Mouse (Mus musculus): Measurements from ENCODE around the gene Rdh16.
"Not testable (repeated sequence)": the region's sequence is repeated elsewhere in the genome, so short reads cannot be mapped to it uniquely, and the experiment has no call there.

Gene Rdh16

DNA sequence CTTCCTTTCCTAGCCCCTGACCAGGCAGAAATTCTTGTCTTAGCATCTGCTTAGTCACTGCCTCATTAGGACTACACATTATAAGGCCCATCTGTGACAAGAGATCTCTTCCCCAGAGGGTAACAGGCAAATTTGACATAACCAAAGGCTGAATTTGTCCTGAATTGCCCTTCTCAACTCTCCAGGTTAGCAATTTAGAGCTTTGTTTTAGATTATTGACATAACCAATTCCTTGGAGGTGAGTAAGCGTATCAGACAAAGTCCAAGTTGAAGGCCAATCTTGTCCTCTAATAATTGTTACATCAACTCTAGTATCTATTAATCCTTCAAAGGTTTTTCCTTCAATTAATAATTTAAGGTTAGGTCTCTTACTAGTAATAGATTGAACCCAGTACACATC is 33.2 kb downstream of the Rdh16 start:
- DNase-seq (ENCODE audit: low spot score) = not testable (repeated sequence)

GRCm38 (mm10) chr10:127835292-127835691 is 34.3 kb downstream of the Rdh16 start:
- no peak for DNase-seq (ENCODE audit: low spot score)

DNA sequence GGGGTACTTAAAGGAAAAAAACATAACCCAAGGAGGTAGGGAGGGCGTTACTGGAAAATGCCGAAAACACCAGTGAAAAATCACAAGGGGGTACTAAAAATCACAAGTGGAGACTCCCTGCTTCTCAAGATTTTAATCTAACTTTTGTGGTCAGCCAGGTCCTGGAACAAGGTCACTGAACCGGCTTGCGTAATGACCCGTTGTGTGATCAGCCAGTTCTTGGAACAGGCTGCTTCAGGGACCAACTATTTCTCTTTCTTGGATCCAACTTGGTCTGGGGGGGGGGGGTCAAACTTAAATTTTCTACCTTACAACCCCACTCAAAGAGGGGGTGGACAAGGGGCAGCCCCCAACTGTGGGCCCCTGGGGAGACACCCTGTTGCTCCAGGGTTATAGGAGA is 36.8 kb downstream of the Rdh16 start:
- DNase-seq (ENCODE audit: low spot score) = not testable (repeated sequence)

DNA sequence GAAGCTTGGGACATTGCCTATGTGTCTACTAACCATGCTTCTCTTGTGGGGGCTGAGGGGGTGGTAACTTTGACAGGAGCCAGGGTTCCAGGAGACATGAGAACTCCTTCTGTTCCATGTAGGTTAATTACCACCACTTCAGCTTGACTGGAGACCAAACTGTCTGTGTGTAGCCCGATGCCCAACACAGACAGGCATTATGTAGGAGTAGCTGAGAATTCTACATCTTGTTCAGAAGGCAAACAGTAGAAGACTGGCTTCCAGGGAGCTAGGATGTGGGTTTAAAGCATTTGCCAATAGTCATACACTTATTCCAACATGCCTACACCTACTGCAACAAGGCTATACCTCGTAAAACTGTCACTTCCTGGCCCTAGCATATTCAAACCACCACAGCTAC is 37.6 kb downstream of the Rdh16 start:
- no peak for DNase-seq (ENCODE audit: low spot score)

GRCm38 (mm10) chr10:127840776-127841175 is 39.8 kb downstream of the Rdh16 start:
- no peak for DNase-seq (ENCODE audit: low spot score)

DNA sequence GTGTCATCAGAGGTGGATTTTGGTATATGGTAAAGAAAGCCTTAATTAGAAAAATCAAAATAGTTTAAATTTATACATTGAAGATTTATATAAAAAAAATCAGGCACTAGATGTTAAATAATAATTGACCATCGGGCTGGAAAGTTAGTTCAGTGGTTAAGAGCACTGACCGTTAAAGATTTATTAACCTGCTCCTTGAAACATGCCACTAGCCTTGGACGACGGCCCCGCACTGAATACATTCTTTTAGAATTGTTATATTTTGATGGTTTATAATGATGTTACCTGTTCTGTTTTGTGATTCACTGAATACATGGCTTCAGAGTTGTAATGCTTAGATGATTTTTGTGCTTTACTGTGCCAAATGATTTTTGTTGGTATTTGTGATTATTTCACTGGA is 45.0 kb downstream of the Rdh16 start:
- DNase-seq (ENCODE audit: low spot score) = not testable (repeated sequence)

GRCm38 (mm10) chr10:127848089-127848488 is 47.1 kb downstream of the Rdh16 start:
- no peak for DNase-seq (ENCODE audit: low spot score)

GRCm38 (mm10) chr10:127849628-127850027 is 48.7 kb downstream of the Rdh16 start, which contains the start of gene Rdh19:
Rdh19 (plus strand) TSS chr10:127849928.
- DNase-seq (ENCODE audit: low spot score) = no peak

DNA sequence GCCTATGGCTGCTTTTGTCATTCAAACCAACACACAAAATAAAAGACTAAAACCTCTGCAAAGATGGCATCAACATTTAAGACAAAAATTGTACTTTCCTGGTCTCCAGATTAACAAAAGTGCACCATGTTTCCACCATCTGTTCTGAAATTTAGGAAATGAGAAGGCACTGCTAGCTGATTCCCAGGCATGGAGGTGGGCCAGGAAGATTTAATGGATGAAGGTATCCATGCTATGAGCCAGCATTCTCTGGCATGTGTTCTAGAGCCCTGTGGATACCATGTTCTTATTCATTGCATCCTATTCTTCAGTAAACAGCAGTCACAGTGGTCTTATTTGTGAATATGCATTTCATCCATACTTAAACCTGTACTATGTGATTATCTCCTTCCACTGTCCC is 55.4 kb downstream of the Rdh16 start:
- DNase-seq (ENCODE audit: low spot score) = no peak

DNA sequence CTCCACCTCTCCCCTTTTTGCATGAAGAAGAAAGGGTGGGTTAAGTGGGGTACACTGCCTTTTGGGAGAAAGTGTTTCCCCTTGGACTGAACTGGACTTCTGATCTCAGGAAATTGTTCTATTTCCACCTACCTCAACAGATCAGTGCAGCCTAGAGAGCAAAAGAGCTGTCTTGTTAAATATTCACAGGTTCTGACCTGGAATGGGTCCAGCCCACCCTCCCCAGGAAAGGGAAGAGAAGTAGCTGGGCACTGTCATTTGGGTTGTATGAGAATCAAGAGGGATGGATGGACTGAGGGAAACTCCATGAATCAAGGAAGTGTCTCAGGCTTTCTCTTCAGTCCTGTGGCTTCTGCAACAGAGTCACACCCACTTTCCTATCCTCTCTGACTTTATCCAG is 64.0 kb downstream of the Rdh16 start:
- no peak for DNase-seq (ENCODE audit: low spot score)

DNA sequence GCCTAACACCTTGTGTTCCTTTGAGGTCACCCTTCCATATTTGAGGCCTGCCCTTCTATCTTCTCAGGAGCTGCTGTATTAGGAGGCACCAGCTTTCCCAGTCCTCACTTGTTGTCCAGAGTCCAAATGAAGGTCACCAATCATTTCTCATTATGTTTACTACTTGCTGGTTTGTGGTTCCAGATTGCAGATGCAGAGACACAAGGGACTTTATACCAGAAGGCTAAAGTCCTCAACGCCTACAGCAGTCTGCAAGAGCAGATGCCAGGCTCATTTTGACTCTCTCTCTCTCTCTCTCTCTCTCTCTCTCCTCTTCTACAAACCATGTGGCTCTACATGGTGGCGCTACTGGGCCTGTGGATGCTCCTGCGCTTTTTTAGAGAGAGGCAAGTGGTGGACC is 65.3 kb downstream of the Rdh16 start, which contains the start of gene Rdh16f2:
Rdh16f2 (plus strand) TSS at position 243 of the 400 bp plus-strand sequence.
- DNase-seq (ENCODE audit: low spot score) = no peak

DNA sequence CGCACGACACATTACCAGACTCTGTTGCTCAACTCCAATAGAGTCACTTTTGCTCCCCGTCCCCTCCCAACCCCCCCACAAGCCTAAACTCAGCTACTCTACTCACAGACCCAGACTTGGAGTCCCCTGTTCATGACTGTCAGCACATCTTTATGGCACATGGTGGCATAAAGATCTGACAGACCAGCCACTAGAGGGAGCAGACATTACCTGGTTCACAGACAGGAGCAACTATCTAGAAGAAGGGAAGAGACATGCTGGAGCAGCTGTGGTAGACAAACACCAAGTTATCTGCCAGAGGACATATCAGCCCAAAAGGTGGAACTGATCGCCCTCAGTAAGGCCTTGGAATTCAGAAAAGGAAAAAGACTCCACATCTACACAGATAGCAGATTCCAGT is 71.5 kb downstream of the Rdh16 start:
- no peak for DNase-seq (ENCODE audit: low spot score)

- DNase-seq (ENCODE audit: low spot score) = no peak
Observed at GRCm38 (mm10) chr10:127877681-127878080, 76.7 kb downstream of the Rdh16 start.

DNA sequence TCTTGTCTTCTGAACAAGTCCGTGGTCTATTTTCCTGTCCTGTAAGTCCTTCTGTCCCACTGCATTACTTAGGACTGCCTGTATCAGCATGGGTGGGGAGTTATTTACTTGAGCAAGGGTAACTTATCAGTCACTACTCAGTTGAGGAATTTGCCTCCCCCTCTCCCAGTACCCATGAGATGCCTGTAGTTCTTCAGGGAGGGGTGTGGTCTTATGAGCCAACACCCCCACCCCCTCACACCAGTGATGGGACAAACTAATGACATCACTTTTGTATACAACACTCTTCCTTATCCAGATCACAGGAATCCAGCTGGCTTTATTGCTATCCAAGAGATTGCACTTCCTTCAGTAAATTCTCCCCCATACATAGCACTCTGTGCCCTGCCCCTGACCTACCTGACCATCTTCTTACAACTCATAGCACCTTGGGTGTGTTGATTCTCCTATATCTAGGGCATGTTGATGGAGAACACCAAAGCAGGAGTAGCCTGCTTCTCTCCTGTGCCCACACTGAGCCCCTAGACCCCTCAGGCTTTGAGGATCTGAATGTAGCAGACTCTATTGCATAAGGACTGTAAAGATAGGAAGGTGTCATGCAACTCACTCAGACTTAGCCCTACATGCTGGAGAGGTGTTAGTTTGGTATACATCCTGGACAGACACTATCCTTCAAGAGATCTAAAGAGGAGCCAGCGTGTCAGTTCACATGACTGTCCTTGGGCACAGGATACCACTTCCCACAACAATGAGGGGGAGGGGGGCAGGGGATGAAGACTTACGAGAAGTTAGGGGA is 77.5 kb downstream of the Rdh16 start:
- no peak for DNase-seq (ENCODE audit: low spot score)

GRCm38 (mm10) chr10:127879155-127879688 is 78.3 kb downstream of the Rdh16 start:
- DNase-seq (ENCODE audit: low spot score) = no peak

DNA sequence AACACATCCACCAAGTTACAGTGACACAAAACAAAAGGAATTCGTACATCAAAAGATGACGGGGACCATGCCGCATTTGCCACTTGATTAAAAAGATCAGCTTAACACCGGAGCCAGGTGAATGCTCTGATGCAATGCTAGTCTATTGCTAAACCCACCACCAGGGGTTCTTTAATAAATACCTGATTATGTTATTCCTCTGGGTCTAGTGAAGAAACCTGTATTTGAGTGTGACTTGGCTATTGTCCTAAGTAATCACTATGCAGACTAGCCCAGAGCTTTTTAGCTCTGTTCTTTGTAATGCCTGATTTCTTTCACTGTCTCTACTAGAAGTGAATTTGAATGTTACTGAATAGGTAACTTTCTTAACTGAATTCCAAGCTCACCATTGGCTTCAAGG is 80.1 kb downstream of the Rdh16 start:
- no peak for DNase-seq (ENCODE audit: low spot score)

- DNase-seq (ENCODE audit: low spot score) = no peak
Observed at GRCm38 (mm10) chr10:127886551-127886950, 85.6 kb downstream of the Rdh16 start.

DNA sequence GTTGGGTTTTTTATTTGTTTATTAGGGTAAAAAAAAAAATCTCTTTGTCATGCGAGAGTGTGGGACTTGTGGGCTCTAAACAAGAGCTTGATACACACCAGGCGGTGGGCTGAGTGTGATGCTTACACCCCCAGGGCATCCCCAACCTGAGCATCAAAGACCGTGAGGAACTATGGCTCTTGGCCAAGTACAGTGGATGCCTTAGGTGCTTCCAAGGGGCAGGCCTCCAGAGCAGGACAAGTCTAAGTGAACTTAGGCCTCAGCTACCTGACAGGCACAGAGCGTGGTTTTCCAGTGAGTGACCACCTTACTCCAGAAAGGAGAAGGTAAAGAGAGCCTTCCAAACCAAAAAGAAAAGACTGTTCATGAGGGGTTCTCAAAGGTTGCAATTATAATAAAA is 86.0 kb downstream of the Rdh16 start:
- DNase-seq (ENCODE audit: low spot score) = no peak

GRCm38 (mm10) chr10:127888605-127889004 is 87.7 kb downstream of the Rdh16 start, which contains the start of gene Rdh7:
Rdh7 (minus strand) TSS chr10:127888817.
- no peak for DNase-seq (ENCODE audit: low spot score)

- no peak for DNase-seq (ENCODE audit: low spot score)
Observed at GRCm38 (mm10) chr10:127891481-127891880, 90.5 kb downstream of the Rdh16 start.

DNA sequence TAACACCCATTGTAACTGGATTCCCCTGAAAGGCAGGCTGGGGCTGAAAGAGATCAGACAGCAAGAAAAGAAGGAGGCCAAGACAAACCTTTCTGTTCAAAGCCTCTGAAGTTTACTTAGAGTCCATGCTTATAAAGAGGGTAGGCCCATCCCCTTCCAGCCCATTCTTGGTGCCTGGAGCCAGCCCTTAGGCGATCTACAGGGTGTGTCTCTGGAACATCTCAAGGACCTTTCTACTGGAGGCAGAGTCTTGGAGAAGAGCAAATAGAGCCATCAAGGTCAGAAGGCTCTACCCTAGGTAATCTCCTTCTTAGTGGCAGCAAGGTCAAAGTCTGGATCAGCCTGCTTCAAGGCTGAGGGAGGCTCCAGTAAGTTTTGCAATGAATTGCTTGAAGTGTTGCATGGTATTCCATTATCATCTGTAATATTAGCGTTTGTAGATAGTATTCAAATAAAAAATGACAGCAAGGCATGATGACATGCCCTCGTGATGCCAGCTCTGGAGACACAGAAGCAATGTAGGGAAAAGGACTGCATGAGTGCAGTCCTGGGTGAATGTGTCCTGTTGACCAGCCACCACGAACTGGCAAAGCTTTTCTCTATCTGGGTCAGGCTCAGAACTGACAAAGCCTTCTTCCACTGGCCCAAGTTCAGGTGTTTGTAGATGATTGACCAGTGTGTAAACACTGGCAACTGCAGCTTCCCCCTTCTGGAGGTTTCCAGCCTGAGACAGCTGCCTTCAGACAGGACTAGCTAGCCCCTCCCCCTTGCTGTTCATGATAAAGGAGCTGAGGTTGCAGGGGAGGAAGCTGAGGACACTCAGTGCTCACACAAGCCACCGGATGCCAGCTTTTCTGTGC is 92.4 kb downstream of the Rdh16 start:
- not testable (repeated sequence) for DNase-seq (ENCODE audit: low spot score)
